Mouse (Mus musculus) cerebellum, adult 2 months (tissue): ENCODE measurements around the gene Btf3l4.

Experiments used
- CTCF ChIP-seq: fragments of 200-500 bp; IDR thresholded peaks from 2 replicates; pipeline ENCODE4 v1.5.1; 2011; ENCODE audit warnings: low read depth, mild to moderate bottlenecking, control low read depth, low read length, moderate library complexity, borderline replicate concordance; ENCODE audit not compliant: insufficient read depth
- POLR2A ChIP-seq: fragments of 200-500 bp; IDR thresholded peaks from 2 replicates; pipeline ENCODE4 v1.6.1; 2011; ENCODE audit warnings: low read length, control low read depth, borderline replicate concordance; ENCODE audit not compliant: insufficient read depth

DNA sequence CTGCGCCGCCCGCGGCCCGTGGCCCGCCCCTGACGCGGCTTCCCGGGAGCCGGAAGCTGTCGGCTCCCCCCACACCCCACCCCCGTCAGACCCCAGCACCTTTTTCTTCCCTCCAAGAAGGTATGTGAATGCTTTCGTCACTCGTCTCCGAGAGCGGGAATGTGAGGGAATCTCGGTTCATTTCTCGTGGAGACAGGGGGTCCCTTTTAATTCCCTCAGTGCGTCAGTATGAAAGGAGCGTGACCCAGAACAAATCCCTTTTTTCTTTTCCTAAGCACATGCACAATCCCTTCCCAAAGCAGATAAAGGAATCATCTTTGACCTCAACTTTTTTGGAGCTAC lies 52.6 kb downstream of the Btf3l4 start:
- TF ChIP-seq POLR2A (0 out of 2 replicates have a peak, but pooled peaks have one; percentile 2), CTCF (no peak)
